Mouse (Mus musculus): ENCODE measurements around the gene Arfip1.
A peak's percentile ranks its signal among the peaks of the same experiment; 100 is the strongest.

Arfip1 gene

DNA sequence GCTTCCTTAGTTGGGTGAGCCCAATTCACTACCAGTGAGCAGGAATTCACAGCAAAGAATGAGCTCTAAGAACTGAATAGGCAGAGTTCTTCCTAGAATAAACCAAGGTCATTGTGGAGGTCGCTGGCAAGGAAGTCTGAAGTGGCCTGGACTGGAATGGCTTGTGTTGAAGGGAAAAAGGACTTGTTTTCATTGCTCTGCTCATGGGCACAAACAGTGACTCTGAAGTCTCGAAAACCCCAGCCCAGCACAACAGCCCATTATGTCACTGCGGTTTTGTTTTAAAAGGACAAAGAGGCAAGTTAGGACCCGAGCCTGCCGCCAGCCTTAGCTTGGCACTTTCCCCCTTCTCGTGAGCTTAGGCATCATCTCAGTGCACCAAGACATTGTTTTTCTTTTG is 93.7 kb downstream of the Arfip1 start:
- no peak for DNase-seq (ENCODE audit: low spot score in 2 of 2)

DNA sequence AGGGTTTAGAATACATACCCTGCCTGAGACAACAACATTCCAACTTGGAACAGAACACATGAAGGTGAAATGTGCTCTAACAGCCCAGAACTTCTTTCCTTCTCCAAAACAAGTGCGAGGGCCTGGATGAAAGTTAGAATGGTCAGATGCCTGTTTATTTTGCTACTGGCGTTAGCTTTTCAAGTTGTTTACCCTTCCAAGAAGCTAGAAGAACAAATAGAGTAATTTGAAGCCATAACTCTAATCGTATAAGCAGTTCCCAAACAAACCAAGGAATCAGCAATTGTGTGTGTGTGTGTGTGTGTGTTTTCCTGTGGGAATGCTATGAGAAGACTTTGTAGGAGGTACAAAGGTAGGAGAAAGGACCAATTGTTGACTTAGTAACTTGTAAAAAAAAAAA is 97.5 kb downstream of the Arfip1 start:
- DNase-seq (ENCODE audit: low spot score in 2 of 2), result no peak

DNA sequence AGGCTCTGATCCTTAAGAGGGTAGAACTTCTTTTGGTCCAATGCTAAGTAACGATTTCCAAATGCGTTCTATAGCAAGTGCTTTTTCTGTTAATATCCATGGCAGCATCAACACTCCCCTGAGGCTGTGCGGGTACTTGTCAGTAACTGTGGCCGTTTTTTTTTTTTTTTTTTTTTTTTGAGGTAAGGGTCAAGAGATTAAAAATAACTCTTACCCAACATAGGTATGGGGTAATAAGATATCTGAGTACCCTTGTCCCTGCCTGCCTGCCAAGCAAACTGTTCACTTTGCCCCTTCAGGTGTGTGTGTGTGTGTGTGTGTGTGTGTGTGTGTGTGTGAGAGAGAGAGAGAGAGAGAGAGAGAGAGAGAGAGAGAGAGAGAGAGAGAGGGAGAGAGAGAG is 98.1 kb downstream of the Arfip1 start:
- DNase-seq (ENCODE audit: low spot score in 2 of 2), result no peak

DNA sequence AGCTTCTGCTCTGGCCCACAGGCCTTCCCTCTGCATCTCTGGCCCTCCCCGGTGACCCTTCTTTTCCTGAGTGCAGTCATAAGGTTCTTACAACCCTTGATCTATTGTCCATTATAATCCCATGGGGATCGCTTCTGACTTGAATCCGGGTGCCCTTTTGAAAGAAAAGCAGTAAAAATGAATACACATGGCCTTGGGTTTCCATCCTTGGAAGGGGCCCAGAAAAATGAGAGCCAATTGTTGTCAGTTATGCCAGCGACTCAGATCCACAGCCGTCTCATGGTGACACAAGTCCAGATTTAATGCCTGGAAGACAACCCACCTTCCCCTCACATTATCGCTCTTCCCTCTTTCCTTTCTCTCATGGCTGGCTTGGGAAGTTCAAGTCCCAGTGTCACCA is 100.3 kb downstream of the Arfip1 start:
- DNase-seq (ENCODE audit: low spot score in 2 of 2), result no peak

DNA sequence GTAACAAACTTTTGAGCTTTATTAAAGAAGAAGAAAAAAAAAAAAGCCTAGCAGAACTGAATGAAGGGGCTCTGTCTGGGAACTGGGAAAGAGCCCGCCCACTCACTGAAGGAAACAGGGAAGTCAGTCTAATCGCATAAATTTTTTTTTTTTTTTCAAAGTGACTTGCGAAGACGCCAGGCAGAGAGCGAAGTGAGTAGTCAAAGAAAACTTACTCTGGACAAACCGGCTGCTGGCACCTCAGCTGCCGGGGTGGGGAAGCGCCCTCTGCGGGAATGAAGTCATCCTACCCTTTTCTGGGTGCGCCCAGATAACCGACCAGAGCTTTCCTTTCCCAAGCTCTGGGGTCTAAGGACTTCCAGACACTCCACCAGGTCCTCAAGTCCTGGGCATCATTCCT is 101.3 kb downstream of the Arfip1 start:
- DNase-seq (ENCODE audit: low spot score in 2 of 2), result peak; percentile 11 to 14

DNA sequence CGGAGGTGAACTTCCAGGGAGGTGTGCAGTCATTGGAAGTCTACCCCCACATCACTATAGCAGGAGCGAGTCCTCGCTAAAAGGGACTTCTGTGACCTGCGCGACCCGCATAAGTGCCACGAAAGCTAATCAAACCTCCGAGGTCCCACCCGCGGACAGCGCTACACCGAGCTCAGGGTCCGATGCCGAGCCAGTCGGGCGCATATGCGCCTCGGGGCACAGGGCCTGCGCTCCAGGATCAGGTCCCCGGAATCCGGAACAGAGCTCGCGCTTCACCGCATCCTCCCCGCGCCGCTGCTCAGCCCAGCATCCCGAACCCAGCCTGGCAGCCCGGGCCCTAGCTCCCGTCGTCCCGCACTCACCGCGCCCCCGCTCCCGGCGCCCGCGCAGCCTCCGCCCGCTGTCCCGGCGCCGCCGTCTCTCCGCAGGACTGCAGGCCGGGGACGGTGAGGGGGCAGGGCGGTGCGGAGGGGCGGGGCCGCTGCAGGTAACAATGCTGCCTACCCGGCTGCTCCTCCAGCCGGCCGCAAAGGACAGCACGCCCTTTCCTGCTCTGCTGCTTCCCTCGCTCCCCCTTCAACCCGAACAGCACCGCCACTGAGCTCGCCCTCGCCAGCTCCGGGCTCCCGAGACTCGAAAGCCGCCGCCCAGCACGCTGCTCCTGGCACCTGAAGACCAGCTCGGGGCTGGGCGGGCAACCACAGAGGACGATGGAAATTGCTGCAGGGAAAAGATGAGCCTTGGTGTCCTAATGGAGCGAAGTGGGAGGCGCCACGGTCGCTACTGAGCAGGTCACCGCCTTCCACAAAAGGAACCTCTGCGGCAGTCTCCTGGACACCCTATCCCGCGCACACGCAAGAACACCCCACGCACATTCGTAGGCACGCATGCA is 102.2 kb downstream of the Arfip1 start, which contains the start of gene Fhdc1:
Gene Fhdc1, minus strand, starts transcription at position 424 of the 892 bp plus-strand sequence.
- peak; percentile 13 for DNase-seq (ENCODE audit: low spot score in 2 of 2)

DNA sequence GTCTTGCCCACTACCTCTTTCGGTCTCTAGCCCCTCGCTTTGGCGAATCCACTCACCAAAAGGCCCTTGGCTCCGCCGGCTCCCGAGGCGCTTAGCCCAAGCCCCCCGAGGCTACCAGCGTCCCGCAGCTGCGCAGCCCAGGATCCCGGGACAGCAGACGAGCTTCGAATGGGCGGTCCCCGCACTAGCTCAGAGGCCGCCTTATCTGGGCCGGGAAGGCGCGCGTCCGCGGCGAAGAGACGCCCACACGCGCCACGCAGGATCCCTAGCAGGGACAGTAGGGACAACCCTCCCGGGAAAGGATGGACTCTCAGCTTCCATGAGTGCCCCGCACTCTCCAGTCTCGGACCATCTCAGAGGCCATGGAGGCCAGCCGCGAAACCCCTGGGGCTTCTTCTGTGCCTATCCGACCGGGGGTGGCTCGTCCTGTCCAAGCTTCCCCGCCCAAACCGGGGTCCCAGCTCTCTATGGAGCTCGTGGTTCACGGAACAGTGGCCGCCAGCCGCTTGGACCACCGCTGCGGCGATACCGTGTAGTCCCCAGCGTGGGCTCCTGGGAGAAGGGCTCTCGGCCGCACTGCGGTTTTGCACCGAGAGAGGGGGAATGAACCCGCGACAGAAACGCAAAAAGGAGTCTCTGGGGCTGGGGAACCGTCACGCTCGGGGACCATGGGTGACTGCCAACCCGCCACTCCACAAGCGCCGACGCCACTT is 103.0 kb downstream of the Arfip1 start:
- peak; percentile 33 to 50 for DNase-seq (ENCODE audit: low spot score in 2 of 2)

DNA sequence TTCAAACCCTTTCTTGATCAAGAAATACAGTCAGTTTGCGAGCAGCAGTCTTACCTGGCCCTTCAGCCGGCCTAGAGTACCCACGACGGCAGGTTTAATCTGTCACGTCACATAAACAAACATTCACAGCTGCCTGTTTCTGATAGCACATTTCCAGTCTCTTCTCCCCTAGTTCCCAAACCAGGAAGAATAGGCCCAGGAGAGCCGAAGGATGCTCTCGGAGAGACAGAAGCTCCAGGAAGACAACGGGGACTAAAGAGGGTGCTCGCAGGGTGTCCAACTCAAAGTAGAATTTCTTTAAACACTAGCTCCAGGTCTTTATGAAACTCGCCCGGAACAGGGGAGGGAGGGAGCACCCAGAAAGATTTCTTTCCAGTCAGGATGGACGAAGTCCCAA is 103.5 kb downstream of the Arfip1 start:
- DNase-seq (ENCODE audit: low spot score in 2 of 2), result no peak

DNA sequence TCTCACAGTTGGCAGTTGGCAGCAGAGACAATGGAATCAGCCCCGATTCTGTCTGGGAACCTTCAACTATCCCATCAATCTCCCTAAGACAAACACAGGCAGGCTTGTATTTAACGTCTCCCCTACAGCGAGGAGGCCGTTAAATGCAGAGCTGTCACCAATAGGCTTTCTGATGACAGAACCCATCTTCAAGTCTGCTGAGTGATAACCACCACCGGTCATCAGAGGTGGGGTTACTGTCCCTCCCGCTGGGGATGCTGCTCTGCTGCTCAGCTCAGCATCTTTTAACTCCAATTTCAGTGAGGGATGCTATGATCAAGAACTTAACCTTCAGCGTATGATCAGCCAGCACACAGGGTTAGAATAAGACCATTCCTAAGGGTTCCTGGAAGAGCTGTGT is 104.2 kb downstream of the Arfip1 start:
- DNase-seq (ENCODE audit: low spot score in 2 of 2), result no peak

DNA sequence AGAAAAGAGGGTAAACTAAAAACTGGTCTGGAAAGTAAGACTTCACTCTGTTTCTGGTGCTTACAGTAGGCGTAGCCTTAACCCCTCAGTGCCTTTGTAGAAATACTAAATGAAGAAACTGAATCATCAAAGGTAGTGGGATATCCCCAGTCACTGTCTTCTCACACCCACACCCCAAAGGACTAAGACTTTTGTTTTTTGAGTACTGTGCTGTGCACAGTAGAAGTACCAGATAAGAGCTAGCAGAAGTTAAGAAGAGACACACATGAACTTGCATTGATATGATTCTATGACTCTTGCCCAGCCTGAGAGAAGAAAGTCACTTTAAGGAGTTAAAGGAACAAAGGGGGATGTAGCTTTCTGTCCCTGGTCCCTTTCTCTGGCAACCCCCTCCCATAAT is 104.9 kb downstream of the Arfip1 start:
- DNase-seq (ENCODE audit: low spot score in 2 of 2), result no peak

DNA sequence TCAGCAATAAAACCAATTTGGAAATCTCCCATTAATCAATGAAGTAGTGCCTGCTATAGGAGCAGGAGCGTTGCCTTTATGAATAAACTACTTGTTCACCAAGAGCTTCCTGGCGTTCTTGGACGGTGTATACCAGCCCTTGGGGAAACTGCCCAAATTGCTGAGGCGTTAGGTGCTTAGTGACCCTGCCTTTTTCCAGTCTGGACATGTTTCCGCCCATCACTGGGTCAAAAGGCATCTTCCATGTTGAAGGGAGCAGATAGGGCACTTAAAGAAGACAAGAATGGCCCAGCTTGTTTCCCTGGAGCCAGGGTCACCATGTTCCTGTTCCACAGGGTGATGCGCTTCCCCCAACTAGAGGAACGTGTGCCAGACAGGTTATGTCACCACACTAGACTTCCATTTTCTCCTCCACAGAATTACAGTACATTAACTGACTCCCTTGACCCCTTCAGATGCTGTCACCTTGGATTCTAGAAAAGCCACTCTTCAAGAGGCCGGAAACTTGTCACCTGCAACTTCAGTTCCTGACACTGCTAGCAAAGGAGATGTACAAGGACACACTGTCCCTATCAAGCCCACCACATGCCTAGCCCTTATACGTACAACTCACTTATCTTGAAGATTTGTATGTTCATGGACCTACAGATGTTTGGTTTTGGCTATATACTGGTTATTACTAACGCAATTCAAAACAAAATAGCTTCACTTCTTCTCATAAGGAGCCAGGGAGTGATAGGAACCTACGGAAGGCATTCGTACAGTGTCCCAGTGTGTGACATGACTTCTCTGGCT is 107.2 kb downstream of the Arfip1 start:
- DNase-seq (ENCODE audit: low spot score in 2 of 2), result no peak

DNA sequence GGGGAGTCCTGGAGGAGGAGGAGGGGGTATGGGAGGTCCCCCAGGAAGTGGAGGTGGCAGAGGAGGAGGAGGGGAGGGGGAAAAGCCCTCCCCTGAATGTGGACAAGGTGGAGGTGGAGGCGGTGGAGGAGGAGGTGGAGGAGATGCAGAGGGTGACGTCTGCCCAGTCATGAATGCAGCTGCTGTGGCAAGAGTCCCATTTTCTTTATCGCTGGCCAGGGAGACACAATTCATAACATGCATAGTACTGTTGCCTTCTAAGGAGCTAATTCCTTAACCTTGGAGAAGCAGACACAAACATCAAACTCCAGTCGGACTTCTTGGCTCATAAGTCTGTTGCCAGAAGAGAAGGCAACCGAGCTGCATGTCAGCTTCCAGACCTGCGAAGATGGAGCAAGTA is 108.0 kb downstream of the Arfip1 start:
- no peak for DNase-seq (ENCODE audit: low spot score in 2 of 2)

DNA sequence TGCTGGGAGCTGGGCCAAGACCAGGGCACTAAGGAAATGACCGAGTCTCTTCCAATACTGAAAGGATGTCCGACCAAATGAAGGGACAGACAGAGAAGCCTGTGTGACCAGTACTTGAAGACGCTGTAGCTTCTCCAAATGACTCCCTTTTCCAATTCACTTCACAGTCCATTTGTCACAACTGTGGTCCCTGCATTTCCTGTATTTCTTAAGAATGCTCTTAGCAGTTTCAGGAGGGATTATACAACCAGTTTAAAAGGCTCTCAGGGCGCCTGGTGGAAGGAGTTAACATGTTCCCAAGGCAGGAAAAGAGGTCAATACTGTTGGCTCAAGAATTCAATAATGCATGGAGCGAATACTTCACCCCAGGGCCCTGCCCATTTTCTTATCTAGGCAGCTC is 109.5 kb downstream of the Arfip1 start:
- no peak for DNase-seq (ENCODE audit: low spot score in 2 of 2)

DNA sequence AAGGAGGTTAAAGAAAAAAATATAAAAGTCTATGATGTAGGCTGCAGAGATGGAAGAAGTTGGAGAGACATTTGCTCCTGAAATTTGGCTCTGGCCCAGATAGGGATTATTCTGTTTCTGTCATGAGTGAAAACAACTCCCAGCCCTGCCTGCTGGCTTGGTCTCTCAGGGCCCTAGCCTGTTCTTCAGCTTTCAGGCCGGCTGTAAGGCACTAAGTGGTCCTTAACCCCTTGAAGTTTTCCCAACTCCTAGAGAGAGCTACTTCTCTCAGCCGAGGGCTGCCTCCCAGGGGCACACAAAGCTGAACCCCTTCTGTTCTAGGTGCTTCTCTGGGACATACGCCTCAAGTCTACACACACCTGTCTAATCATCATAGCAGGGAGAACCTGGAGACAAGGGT is 109.9 kb downstream of the Arfip1 start:
- DNase-seq (ENCODE audit: low spot score in 2 of 2), result no peak

DNA sequence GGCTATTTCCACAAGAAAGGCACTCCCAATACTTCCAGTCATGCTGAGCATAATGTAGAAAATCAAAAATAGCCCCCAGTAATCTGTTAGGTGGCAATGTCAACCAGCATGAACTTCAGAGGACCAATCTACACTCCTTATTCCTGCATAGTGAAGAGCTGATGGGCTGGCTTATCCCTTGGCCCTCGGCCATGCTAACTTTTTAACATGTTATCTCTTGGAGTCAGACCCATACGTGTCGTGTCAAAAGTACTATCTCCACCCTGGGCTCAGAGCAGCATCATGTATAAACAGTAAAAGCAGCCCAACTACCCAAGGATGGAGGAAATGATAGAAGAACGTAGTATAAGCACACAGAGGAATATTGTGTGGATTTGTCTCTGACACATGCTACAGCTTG is 111.3 kb downstream of the Arfip1 start:
- no peak for DNase-seq (ENCODE audit: low spot score in 2 of 2)

DNA sequence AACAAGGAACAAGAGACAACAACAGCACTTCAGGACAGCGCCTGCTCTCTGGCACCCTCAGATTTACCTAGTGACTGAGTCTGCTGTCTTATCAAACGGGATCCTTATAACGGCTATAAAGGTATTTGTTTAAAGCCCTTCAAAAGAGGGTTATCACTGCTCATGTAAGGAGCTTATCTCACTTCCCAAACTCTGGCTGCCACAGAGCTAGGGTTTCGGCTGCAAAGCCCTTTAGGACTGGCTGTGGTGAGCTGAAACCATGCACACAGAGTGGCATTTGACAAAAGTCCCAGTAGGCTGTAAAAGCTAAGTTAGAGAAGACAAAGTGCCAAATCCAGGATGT is 114.3 kb downstream of the Arfip1 start:
- DNase-seq (ENCODE audit: low spot score in 2 of 2), result no peak

DNA sequence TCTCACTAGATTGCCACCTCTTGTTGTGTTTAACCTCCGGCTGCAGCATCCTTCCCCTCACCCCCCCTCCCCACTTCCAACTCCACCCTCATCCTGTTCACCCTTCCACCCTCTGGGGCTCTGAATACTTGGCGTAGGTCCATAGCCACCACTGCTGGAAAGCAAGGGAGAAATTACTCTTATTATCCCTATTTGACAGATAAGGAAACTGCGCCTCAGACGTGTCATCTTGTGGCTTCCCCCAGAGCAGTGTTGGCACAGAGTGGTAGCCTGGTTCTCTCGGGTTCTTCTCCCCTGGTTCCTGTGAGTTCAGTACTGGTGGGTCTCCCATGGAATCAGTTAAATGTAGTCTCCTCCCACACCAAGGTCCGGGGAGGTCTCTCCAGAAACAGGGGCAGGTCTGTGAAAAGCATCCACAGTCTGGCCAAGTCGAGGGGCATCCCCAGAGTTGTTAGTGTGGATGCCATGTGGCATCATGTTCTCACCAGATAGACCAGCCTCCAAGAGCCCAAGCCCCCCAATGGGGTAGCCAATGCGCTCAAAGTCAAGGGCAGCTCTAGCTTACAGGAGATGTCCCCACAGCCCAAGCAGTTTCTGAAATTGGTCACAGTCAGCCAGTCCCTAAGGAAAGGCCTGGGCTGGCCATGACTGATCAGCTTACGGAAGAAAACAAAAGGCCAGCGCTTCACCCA is 114.9 kb downstream of the Arfip1 start:
- DNase-seq (ENCODE audit: low spot score in 2 of 2), result no peak

DNA sequence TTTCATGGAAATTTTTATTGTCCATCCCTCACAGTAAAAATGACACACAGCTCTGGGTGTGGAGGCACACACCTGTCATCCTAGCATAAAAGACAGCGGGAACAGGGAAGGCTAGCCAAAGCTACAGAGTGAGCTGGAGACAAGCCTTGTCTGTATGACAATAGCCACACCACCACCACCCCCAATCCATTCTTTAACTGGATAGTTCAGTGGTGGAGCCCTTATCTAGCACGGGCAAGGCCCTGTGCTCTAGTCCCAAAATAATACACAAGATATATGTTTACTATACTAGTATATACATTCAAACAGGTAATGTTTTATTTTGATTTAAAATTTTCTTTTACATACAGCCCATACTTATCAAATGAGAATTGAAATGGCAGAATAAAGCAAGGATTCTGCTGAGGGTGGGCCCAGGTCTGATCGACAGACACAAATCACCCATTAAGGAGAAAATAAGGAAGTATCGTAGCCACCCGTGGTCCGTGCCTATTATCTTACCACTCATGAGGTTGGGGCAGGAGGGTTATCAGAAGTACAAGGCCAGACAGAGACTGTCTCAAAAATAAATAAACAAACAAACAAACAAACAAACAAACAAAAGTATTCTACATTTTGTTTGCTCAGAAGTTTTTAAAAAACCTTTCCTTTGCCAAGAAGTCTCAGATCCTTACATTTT is 116.5 kb downstream of the Arfip1 start:
- no peak for DNase-seq (ENCODE audit: low spot score in 2 of 2)

DNA sequence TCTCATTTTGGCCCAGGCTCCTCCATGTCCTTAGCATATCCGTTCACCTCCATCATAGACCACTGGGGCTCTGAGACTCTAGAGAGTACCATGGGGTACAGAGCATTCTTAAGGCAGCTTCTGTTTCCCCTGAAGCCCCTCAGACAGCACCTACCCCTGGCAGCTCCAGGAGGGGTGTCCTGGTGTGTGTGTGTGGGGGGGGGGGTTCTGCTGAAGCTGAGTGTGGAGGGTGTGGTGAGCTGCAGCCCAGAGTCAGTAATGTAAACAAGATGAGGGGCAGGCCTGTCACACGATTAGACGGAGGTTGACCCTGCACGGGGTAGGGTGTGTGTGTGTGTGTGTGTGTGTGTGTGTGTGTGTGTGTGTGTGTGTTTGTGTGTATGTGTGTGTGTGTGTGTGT is 120.7 kb downstream of the Arfip1 start:
- no peak for DNase-seq (ENCODE audit: low spot score in 2 of 2)

DNA sequence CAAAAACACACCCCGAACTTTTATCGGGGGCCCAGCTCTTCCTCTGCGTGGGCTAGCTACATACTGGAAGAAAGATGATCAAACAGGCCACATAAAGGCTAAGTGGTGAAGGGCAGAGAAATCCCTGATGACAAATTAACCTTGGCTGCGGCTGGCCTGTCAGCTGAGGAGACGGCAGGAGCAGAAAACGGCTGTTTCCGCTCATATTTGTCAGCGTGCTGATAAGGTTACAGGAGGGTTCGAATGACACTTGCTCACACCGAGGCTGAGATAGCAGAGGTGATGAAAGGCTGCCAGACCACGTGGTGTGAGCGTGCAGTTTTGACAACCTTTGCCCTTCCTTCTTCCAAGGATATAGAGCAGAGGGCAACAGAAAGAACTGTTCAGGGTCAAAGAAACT is 121.5 kb downstream of the Arfip1 start:
- peak in 1 of 2 experiments; percentile 26 for DNase-seq (ENCODE audit: low spot score in 2 of 2)

DNA sequence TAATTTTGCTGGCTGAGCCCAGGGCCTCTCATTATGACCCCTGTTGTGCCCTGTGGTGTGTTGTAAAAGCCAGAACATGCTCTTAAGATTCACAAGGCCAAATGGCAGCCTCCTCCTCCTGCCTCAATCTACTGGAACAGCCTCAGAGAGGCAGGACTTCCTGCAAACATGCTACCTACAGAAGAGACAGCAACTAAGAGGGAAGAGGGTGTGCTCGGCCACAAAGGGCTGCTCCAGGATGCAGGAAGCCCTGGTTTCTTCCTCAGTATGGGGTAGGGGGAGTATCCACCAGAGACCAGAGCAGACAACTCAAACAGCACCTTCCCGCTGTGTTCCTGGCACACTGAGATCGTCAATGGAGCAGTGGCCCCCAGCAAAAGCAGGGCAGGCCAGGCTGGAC is 121.9 kb downstream of the Arfip1 start:
- DNase-seq (ENCODE audit: low spot score in 2 of 2), result no peak

All from heart, adult 9 months (tissue).